Mouse (Mus musculus): ENCODE data around the gene Lrp5.

DNA sequence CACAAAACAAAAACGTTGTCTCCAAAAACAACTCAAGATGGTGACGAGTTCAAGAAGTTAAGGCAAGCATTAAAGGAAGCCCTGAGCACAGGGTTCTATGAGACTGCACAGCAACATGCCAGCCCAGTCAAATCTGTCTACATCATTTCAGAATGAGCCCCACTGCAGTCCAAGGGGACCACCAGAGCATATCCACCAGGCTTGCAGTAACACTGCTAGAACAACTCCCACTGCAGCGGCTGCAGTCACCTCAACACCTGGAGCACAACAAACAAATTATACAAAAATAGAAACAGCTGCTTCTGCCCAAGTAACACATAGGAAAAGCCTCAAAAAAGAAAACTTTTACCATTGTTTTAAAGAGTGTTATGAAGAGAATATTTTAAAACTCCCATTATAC lies 151.4 kb downstream of the Lrp5 start:
- TF ChIP-seq POLR2A (IDR thresholded peaks at IDR 0.05; ENCODE audit: control insufficient read depth, extremely low read depth, insufficient read depth, low read length, poor library complexity) (no peak), CTCF (IDR thresholded peaks at IDR 0.05; ENCODE audit: borderline replicate concordance, control insufficient read depth, extremely low read depth, insufficient read depth, low read length, poor library complexity) (no peak)
